Mouse (Mus musculus) myocyte (in vitro differentiated cells): ENCODE data around the gene Adamts8. TPM values are rescaled to one million over a fixed set of nuclear protein-coding genes. Genes with fewer than 3 reads are reported as not detected.

Experiments used
- H3K27me3 ChIP-seq: one replicate; pipeline ENCODE4 v1.6.1; 2011; ENCODE audit not compliant: control insufficient read depth, insufficient read depth, insufficient read length
- H3K36me3 ChIP-seq: one replicate; pipeline ENCODE4 v1.6.1; 2011; ENCODE audit not compliant: control insufficient read depth, insufficient read depth
- H3K4me2 ChIP-seq: one replicate; pipeline ENCODE4 v1.6.1; 2011; ENCODE audit warnings: low read depth, control low read depth
- H3K4me3 ChIP-seq: one replicate; pipeline ENCODE4 v1.5.1; 2011; ENCODE audit warnings: mild to moderate bottlenecking, control low read depth, moderate library complexity
- H3K79me2 ChIP-seq: one replicate; pipeline ENCODE4 v1.6.1; 2011; ENCODE audit not compliant: control insufficient read depth, insufficient read depth
- H3ac ChIP-seq: one replicate; pipeline ENCODE4 v1.6.1; 2011; ENCODE audit not compliant: control insufficient read depth, insufficient read length
- CEBPB ChIP-seq: IDR thresholded peaks from 2 replicates; pipeline ENCODE4 v1.6.1; 2011; ENCODE audit warnings: mild to moderate bottlenecking, moderate library complexity; ENCODE audit not compliant: poor library complexity, insufficient read depth, severe bottlenecking
- E2F4 ChIP-seq: IDR thresholded peaks from one replicate; pipeline ENCODE4 v1.6.1; 2011; ENCODE audit warnings: mild to moderate bottlenecking, control low read depth, moderate library complexity; ENCODE audit not compliant: insufficient read depth
- MAX ChIP-seq: IDR thresholded peaks from one replicate; pipeline ENCODE4 v1.6.1; 2011; ENCODE audit warnings: low read depth, mild to moderate bottlenecking, control low read depth
- MYOD1 ChIP-seq, 3 experiments: IDR thresholded peaks; one replicate each; pipeline ENCODE4 v1.6.1; 2011; ENCODE audit warnings: control low read depth in 2 of 3, low read depth in 2 of 3, mild to moderate bottlenecking in 2 of 3, moderate library complexity in 1 of 3; ENCODE audit not compliant: insufficient read length in 2 of 3, control insufficient read depth in 1 of 3
- MYOG ChIP-seq, 3 experiments: IDR thresholded peaks; one replicate each; pipeline ENCODE4 v1.6.1; 2011; ENCODE audit warnings: control low read depth in 2 of 3, low read depth in 2 of 3, mild to moderate bottlenecking in 2 of 3; ENCODE audit not compliant: insufficient read length in 2 of 3, control insufficient read depth in 1 of 3, insufficient read depth in 1 of 3
- POLR2A ChIP-seq: IDR thresholded peaks from one replicate; pipeline ENCODE4 v1.6.1; 2011; ENCODE audit warnings: low read depth, mild to moderate bottlenecking, control low read depth, moderate library complexity; ENCODE audit not compliant: insufficient read length
- POLR2AphosphoS2 ChIP-seq: IDR thresholded peaks from one replicate; pipeline ENCODE4 v1.6.1; 2011; ENCODE audit warnings: low read depth, control low read depth; ENCODE audit not compliant: insufficient read length
- REST ChIP-seq: IDR thresholded peaks from one replicate; pipeline ENCODE4 v1.6.1; 2011; ENCODE audit warnings: mild to moderate bottlenecking, control low read depth, moderate library complexity; ENCODE audit not compliant: insufficient read depth, insufficient read length
- SRF ChIP-seq: IDR thresholded peaks from one replicate; pipeline ENCODE4 v1.6.1; 2011; ENCODE audit warnings: low read depth; ENCODE audit not compliant: control insufficient read depth, insufficient read length
- TCF12 ChIP-seq: IDR thresholded peaks from one replicate; pipeline ENCODE4 v1.6.1; 2011; ENCODE audit warnings: mild to moderate bottlenecking, control low read depth; ENCODE audit not compliant: poor library complexity, insufficient read depth, severe bottlenecking
- TCF3 ChIP-seq: IDR thresholded peaks from one replicate; pipeline ENCODE4 v1.6.1; 2011; ENCODE audit warnings: low read depth, control low read depth; ENCODE audit not compliant: insufficient read length
- USF1 ChIP-seq: IDR thresholded peaks from one replicate; pipeline ENCODE4 v1.6.1; 2011; ENCODE audit warnings: low read depth, mild to moderate bottlenecking, control low read depth, moderate library complexity
- polyA plus RNA-seq: library from polyadenylated mRNA; unstranded; fragments of >200 nt; fragmentation: generic; extraction: Trizol; gene quantifications from one replicate; pipeline ENCODE4 v1.2.1, GENCODE M21; 2012; ENCODE audit warnings: missing spikeins

Gene Adamts8
- polyA plus RNA-seq, 1 experiment: not detected

GRCm38 (mm10) chr9:30996590-30997562 lies 54.5 kb downstream of the Adamts8 start:
- no peak overlapping the region for H3K4me2 ChIP-seq
- H3K27me3 ChIP-seq: peaks cover 22% of the 10 kb centered on the region
- no peaks in the 10 kb centered on the region for H3K79me2 ChIP-seq
- H3ac ChIP-seq: no peak overlapping the region
- no peak for TF ChIP-seq REST
- TF ChIP-seq MYOD1 (IDR thresholded peaks at IDR 0.05; ENCODE audit: control insufficient read depth in 1 of 3, insufficient read length in 2 of 3, low read depth in 2 of 3): no peak
- no peak for TF ChIP-seq TCF12
- TF ChIP-seq SRF: no peak
- TF ChIP-seq MYOG (IDR thresholded peaks at IDR 0.05; ENCODE audit: control insufficient read depth in 1 of 3, insufficient read depth in 1 of 3, insufficient read length in 2 of 3, low read depth in 2 of 3): no peak
- no peak for TF ChIP-seq CEBPB
- TF ChIP-seq POLR2A: no peak
- no peak for TF ChIP-seq MAX
- no peak for TF ChIP-seq USF1
- TF ChIP-seq E2F4: no peak
- TF ChIP-seq POLR2AphosphoS2: no peak
- TF ChIP-seq TCF3: no peak
- no peak overlapping the region for H3K4me3 ChIP-seq
- H3K36me3 ChIP-seq: no peaks in the 10 kb centered on the region

GRCm38 (mm10) chr9:31000641-31001040 lies 58.3 kb downstream of the Adamts8 start:
- TF ChIP-seq CEBPB (no peak), POLR2AphosphoS2 (no peak), SRF (no peak), MAX (no peak), E2F4 (no peak), MYOD1 (IDR thresholded peaks at IDR 0.05; ENCODE audit: control insufficient read depth in 1 of 3, insufficient read length in 2 of 3, low read depth in 2 of 3) (no peak), POLR2A (no peak), USF1 (no peak), MYOG (IDR thresholded peaks at IDR 0.05; ENCODE audit: control insufficient read depth in 1 of 3, insufficient read depth in 1 of 3, insufficient read length in 2 of 3, low read depth in 2 of 3) (no peak), TCF3 (no peak), TCF12 (no peak), REST (no peak)
- H3K36me3 ChIP-seq: no peaks in the 10 kb centered on the region
- no peak overlapping the region for H3K4me3 ChIP-seq
- peaks cover 22% of the 10 kb centered on the region for H3K27me3 ChIP-seq
- H3ac ChIP-seq: no peak overlapping the region
- H3K4me2 ChIP-seq: no peak overlapping the region
- no peaks in the 10 kb centered on the region for H3K79me2 ChIP-seq

- Histone ChIP-seq H3K4me3 (no peak overlapping the region), H3ac (no peak overlapping the region), H3K79me2 (no peaks in the 10 kb centered on the region), H3K4me2 (no peak overlapping the region), H3K36me3 (no peaks in the 10 kb centered on the region), H3K27me3 (peaks cover 12% of the 10 kb centered on the region)
- TF ChIP-seq MYOG (IDR thresholded peaks at IDR 0.05; ENCODE audit: control insufficient read depth in 1 of 3, insufficient read depth in 1 of 3, insufficient read length in 2 of 3, low read depth in 2 of 3) (no peak), SRF (no peak), POLR2A (no peak)
Observed at GRCm38 (mm10) chr9:31002528-31002927, 60.2 kb downstream of the Adamts8 start.

- H3ac ChIP-seq: no peak overlapping the region
- TF ChIP-seq POLR2A: no peak
- no peak for TF ChIP-seq MAX
- no peak for TF ChIP-seq USF1
- TF ChIP-seq MYOG (IDR thresholded peaks at IDR 0.05; ENCODE audit: control insufficient read depth in 1 of 3, insufficient read depth in 1 of 3, insufficient read length in 2 of 3, low read depth in 2 of 3): no peak
- no peak for TF ChIP-seq POLR2AphosphoS2
- no peak for TF ChIP-seq CEBPB
- TF ChIP-seq E2F4: no peak
- TF ChIP-seq REST: no peak
- no peak for TF ChIP-seq MYOD1 (IDR thresholded peaks at IDR 0.05; ENCODE audit: control insufficient read depth in 1 of 3, insufficient read length in 2 of 3, low read depth in 2 of 3)
- no peak for TF ChIP-seq SRF
- no peak for TF ChIP-seq TCF12
- no peak for TF ChIP-seq TCF3
- no peak overlapping the region for H3K4me2 ChIP-seq
- no peaks in the 10 kb centered on the region for H3K79me2 ChIP-seq
- H3K4me3 ChIP-seq: no peak overlapping the region
- no peaks in the 10 kb centered on the region for H3K36me3 ChIP-seq
- no peaks in the 10 kb centered on the region for H3K27me3 ChIP-seq
Observed at GRCm38 (mm10) chr9:31009334-31009733, 67.0 kb downstream of the Adamts8 start.
